Mouse (Mus musculus) hindbrain, embryonic 10.5 days (tissue): ENCODE measurements around the gene Slc9a4. TPM values are rescaled to one million over a fixed set of nuclear protein-coding genes. Genes with fewer than 3 reads are reported as not detected.
"Not testable (repeated sequence)": the region's sequence is repeated elsewhere in the genome, so short reads cannot be mapped to it uniquely, and the experiment has no call there.

Source experiments
- DNase-seq: peaks from one replicate; pipeline ENCODE4 v3.0.0-alpha.2; 2017; ENCODE audit warnings: low spot score
- H3K27ac ChIP-seq: fragments of 300-500 bp; sonication (generic); 2 replicates; pipeline ENCODE4 v1.5.1; 2016; ENCODE audit warnings: mild to moderate bottlenecking, moderate library complexity
- H3K27me3 ChIP-seq: fragments of 300-500 bp; sonication (generic); 2 replicates; pipeline ENCODE4 v1.6.1; 2016; ENCODE audit warnings: mild to moderate bottlenecking; ENCODE audit not compliant: poor library complexity, insufficient read depth, severe bottlenecking
- H3K36me3 ChIP-seq: fragments of 300-500 bp; sonication (generic); 2 replicates; pipeline ENCODE4 v1.6.1; 2016; ENCODE audit warnings: mild to moderate bottlenecking, moderate library complexity
- H3K4me1 ChIP-seq: fragments of 300-500 bp; sonication (generic); replicated peaks from 2 replicates; pipeline ENCODE4 v1.6.1; 2016; ENCODE audit warnings: mild to moderate bottlenecking
- H3K4me3 ChIP-seq: fragments of 300-500 bp; sonication (generic); 2 replicates; pipeline ENCODE4 v1.5.1; 2016; ENCODE audit warnings: mild to moderate bottlenecking, moderate library complexity
- H3K9me3 ChIP-seq: fragments of 300-500 bp; sonication (generic); 2 replicates; pipeline ENCODE4 v1.6.1; 2016; ENCODE audit warnings: mild to moderate bottlenecking, moderate library complexity
- WGBS: fragments of 180-500 bp; shearing (Covaris S2); methylation state at CpG from one replicate; pipeline ENCODE4 v1.1.7; 2016; 5-methylcytosine and 5-hydroxymethylcytosine counted together
- polyA plus RNA-seq: library from polyadenylated mRNA; unstranded; fragments of >200 nt; fragmentation: Nextera tagmentation; extraction: Ambion mirVana; gene quantifications from 2 replicates; pipeline ENCODE4 v1.2.1, GENCODE M21; 2016

Gene Slc9a4
- polyA plus RNA-seq, 1 experiment from 2014 or later, result not detected

DNA sequence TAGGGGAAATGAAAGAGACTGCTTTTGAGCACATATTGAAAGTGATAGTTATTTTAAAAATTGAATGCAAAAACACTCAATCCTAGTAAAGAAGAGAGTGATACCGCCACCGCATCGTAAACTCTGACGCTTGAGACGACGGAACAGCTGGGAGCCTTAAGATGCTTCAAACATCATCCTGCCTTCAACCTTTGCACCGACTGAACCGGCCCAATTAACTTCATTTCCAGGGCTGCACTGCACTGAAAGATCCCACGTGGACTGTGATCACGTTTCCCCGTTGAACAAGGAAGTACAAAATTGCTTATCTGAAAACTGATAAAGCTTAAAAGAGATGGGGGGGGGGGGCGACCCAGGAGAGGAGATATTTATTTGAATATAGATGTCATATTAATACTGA, 79.1 kb downstream of the Slc9a4 start:
- Histone ChIP-seq H3K9me3 (no peaks in the 10 kb centered on the region; the same call in 1 of the 2 replicates), H3K27ac (no peak overlapping the region), H3K4me3 (no peak overlapping the region), H3K27me3 (no peaks in the 10 kb centered on the region), H3K36me3 (no peaks in the 10 kb centered on the region), H3K4me1 (no peaks in the 10 kb centered on the region)
- WGBS, result 68% methylated on average over 12 of the region's 12 CpGs
- no peak for DNase-seq

DNA sequence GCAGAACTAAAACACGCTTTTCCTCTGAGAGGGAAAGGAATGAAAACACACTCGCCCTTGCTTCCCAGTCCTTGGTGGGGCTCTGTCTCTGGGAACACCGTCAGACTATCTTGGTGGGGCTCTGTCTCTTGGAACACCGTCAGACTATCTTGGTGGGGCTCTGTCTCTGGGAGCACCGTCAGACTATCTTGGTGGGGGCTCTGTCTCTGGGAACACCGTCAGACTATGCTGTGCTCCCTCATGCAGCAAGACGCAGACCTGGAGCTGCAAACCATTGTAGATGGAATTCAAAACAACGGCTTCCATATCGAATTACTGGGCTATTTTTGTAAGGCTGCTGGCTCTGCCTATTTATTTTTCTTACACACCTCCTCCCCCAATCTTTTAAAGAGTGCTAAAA, 79.6 kb downstream of the Slc9a4 start:
- WGBS, result 60% methylated on average over 9 of the region's 9 CpGs
- H3K9me3 ChIP-seq, result no peaks in the 10 kb centered on the region; the same call in 1 of the 2 replicates
- no peaks in the 10 kb centered on the region for H3K36me3 ChIP-seq
- H3K4me1 ChIP-seq, result no peaks in the 10 kb centered on the region
- no peaks in the 10 kb centered on the region for H3K27me3 ChIP-seq
- no peak overlapping the region for H3K4me3 ChIP-seq
- no peak overlapping the region for H3K27ac ChIP-seq
- no peak for DNase-seq

DNA sequence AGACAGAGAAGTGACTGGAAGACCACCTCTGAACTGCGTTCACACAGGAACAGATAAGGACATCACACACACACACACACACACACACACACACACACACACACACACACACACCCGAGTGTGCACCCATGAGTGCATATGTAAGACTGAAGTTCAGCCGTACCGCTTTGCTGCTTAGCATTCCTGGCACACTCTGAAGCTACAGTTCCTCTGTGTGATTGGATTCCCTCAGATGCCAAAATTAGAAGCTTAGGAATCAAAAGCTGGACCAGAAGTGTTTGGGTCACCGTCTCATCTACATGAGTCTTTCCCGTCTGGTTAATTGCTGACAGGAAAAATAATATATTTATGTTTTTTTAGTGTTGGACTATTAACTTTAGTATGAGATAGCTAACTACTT, 81.0 kb downstream of the Slc9a4 start:
- no peak for DNase-seq
- no peak overlapping the region for H3K27ac ChIP-seq
- 92% methylated on average over 6 of the region's 6 CpGs for WGBS

DNA sequence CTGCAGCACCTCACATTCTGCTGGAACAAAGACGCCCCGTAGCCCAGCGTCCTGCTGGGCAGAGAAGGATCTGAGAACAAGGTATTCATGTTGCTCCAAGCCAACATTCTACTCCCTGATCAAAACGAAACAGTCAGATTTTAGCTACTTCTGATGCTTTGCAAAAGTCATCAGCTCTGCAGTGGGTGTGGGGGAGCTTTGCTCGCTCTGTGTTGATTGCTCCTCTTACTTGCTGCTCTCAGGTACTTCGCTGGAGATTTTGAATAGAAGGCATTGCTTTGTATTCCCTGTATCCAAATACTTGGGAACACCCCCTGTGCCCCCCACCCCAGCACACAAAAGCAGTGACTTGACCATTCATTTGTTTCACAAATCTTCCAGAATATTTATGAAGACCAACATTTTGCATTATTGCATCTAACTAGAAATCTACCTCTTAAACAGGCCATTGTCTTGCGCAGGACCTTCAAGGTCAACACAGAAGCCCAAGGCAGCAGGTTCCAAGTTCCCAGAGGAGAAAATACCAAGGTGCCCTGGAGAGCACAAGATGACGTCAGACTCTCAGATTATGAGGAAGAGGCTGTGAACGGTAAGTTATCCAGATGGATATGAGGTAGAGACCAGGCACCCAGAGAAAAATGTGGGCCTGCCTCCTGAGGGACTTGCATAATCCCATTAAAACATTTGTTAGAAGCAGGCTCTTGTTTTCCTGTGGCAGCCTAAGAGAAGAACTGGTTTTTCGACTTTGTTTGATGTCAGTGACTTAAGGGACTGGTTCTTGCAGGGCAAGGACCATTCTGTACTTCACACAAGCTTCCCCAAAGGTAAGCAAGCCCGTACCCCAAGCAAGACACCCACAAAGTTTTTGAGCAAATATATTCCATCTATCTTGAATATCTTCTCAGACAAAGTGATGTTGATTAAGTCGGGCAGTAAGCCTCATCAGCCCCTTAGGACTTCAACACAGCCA, 85.8 kb downstream of the Slc9a4 start:
- no peaks in the 10 kb centered on the region for H3K27me3 ChIP-seq
- H3K9me3 ChIP-seq, result no peaks in the 10 kb centered on the region
- H3K4me1 ChIP-seq, result peaks cover 3% of the 10 kb centered on the region; the same call in 1 of the 2 replicates
- 44% methylated on average over 12 of the region's 12 CpGs for WGBS
- H3K27ac ChIP-seq, result no peak overlapping the region
- no peak overlapping the region for H3K4me3 ChIP-seq
- DNase-seq, result no peak
- H3K36me3 ChIP-seq, result no peaks in the 10 kb centered on the region

More for the DNA sequence above, 81.0 kb downstream of the Slc9a4 start:
- Histone ChIP-seq H3K4me1 (no peaks in the 10 kb centered on the region), H3K9me3 (no peaks in the 10 kb centered on the region), H3K4me3 (no peak overlapping the region), H3K36me3 (no peaks in the 10 kb centered on the region), H3K27me3 (no peaks in the 10 kb centered on the region)

DNA sequence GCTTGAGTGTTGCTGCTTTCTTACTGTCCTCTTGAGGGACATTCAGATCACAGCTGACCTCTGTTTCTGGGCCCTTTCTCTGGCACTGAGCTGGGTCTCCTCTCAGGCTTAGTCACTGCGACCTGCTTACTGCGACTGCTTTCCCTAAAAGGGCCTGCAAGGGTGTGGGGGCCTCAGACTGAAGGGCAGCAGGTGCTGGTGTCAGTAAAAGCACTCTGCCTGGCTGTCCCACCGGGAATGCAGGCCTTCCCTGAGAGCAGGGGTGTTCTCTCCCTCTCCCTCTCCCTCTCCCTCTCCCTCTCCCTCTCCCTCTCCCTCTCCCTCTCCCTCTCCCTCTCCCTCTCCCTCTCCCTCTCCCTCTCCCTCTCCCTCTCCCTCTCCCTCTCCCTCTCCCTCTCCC, 87.6 kb downstream of the Slc9a4 start:
- WGBS, result 23% methylated on average over 3 of the region's 3 CpGs
- not testable (repeated sequence) for H3K27me3 ChIP-seq, H3K9me3 ChIP-seq, H3K27ac ChIP-seq, H3K36me3 ChIP-seq, DNase-seq, H3K4me1 ChIP-seq, H3K4me3 ChIP-seq

DNA sequence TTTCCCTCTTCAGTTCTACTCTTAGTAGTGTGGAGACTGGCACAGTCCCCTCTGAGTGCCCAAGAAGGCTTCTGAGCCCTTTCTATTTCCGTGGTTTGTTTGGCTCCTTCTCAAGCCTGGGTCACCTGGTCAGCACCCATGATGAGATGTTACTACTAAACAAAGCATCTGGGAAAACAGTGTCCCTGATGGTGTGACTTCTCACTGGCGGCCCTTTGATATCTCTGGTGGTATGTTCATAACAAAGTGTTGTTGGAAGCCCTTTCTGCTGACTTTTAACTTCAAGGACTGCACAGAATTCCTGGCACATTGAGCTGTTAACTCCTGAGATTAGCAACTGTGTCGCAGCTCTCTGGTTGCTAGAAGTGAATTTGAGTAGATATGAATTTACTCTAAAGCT, 90.1 kb downstream of the Slc9a4 start:
- 90% methylated on average over 3 of the region's 3 CpGs for WGBS
- Histone ChIP-seq H3K9me3 (no peaks in the 10 kb centered on the region), H3K27ac (no peak overlapping the region), H3K27me3 (no peaks in the 10 kb centered on the region), H3K36me3 (no peaks in the 10 kb centered on the region), H3K4me3 (no peak overlapping the region), H3K4me1 (peaks cover 3% of the 10 kb centered on the region; the same call in 1 of the 2 replicates)
- no peak for DNase-seq

DNA sequence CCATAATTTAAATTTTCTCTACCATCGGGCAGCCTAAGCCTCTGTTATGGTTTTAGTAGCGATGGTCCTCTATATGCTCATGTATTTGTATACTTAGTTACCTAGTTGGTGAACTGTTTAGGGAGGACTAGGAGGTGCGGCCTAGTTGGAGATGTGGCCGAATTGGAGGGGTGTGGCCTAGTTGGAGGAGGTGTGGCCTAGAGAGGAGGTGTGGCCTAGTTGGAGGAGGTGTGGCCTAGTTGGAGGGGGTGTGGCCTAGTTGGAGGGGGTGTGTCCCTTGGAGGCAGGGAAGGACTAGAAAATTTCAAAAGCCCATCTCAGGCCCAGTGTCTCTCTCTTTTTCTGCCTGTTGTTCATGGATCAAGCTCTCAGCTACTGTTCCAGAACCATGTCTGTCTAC, 91.6 kb downstream of the Slc9a4 start:
- 89% methylated on average over 4 of the region's 4 CpGs for WGBS
- H3K4me1 ChIP-seq, result peaks cover 3% of the 10 kb centered on the region; the same call in 1 of the 2 replicates
- no peaks in the 10 kb centered on the region for H3K9me3 ChIP-seq
- H3K4me3 ChIP-seq, result no peak overlapping the region
- no peaks in the 10 kb centered on the region for H3K36me3 ChIP-seq
- no peak overlapping the region for H3K27ac ChIP-seq
- DNase-seq, result no peak
- no peaks in the 10 kb centered on the region for H3K27me3 ChIP-seq

DNA sequence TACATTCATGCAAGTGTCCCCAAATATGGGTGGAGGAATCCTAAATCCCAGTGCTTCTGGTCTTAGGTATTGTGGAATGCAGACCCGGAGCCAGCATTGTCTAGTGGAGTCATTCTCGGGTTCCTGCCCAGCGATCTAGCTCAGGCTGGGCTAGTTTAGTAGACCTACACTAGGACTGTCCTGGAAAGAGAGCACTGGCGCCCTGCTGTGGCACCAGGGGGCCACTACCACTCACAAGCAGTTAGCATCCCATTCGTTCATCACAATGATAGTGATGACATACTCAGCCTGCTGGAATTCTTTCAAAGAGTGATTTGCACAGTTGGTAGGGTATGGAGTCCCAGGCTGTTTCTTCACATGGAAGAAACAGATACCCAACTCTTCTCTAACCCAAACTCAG, 97.4 kb downstream of the Slc9a4 start:
- Histone ChIP-seq H3K36me3 (no peaks in the 10 kb centered on the region), H3K4me3 (no peak overlapping the region), H3K4me1 (peaks cover 21% of the 10 kb centered on the region), H3K27me3 (peaks cover 45% of the 10 kb centered on the region), H3K9me3 (no peaks in the 10 kb centered on the region), H3K27ac (no peak overlapping the region)
- WGBS, result 50% methylated on average over 5 of the region's 5 CpGs
- no peak for DNase-seq

Other genes starting within 250 kb of the Slc9a4 start
- gene Il1rl1, start 150.5 kb upstream of the Slc9a4 start, polyA plus RNA-seq, result 0.03 and 0.04 TPM in 2 replicates
- gene Il18r1, start 114.5 kb upstream of the Slc9a4 start, polyA plus RNA-seq, result not detected in 2 replicates
- 0.15 and 0.21 TPM in 2 replicates for gene Il18rap, start 64.7 kb upstream of the Slc9a4 start, polyA plus RNA-seq
- 0.04 TPM in 1 of 2 replicates, not detected in the other for gene Slc9a2, start 100.5 kb downstream of the Slc9a4 start, polyA plus RNA-seq
- 3.1 and 3.3 TPM in 2 replicates for gene Mfsd9, start 210.6 kb downstream of the Slc9a4 start, polyA plus RNA-seq
- not detected in 2 replicates for gene Tmem182, start 225.5 kb downstream of the Slc9a4 start, polyA plus RNA-seq